Mouse (Mus musculus): ENCODE measurements around the gene Vcan. TPM values are rescaled to one million over a fixed set of nuclear protein-coding genes. Genes with fewer than 3 reads are reported as not detected.

Gene Vcan
- polyA plus RNA-seq, 1 experiment from 2014 or later, result 41.4 TPM

DNA sequence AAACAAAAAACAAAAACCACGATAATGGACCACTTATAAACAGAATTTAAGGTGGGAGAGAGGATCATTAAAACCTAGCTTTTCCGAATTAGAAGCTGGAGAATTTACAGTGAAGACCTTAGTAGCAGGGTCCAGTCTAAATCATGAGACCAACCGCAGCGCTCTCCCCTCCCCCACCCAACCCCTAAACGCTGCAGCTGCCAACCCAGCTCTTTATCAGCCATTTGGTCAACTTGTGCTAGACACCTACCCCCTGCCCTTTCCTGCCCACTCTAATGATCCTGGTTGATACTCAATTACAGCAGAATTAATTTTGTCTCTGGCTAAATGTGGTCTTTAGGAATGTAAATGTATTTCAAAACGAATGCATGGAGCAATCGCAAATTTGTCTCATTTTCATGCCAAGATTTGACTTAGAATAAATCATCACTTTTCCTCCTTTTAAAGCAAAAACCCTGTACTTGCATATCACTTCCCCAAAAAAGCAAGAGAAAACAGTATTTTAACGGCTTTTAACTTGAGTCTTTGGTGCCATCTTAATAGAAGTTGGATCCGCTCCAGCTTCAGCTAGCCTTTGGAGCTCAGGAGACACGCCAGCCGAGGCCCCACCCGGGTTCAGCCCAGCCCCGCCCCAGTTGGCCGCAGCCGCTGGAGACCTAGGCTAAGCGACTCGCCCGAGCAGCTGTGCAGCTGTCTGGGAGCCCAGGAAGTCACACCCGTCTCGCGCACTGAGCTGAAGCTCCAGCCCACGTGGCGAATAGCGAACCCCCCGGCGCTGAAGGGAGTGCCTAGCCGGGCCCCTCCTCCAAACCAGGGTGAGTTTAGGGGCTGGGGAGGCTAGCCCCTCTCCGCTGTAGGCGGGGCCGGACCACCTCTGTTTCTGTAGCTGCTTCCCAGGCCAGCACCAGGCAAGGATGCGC lies 3.3 kb downstream of the Vcan start:
- Histone ChIP-seq H3K27me3 (replicated peaks; ENCODE audit: control insufficient read depth, insufficient read depth, low read length) (no peaks in the 10 kb centered on the region), H3K4me2 (ENCODE audit: low read length) (peak overlapping the region; percentile 93), H3K36me3 (ENCODE audit: control insufficient read depth, insufficient read depth, low read length) (no peaks in the 10 kb centered on the region), H3K4me1 (ENCODE audit: control insufficient read depth, insufficient read depth, low read length) (peaks cover 5% of the 10 kb centered on the region), H3K9me3 (replicated peaks; ENCODE audit: control insufficient read depth, low read length) (no peaks in the 10 kb centered on the region), H3K27ac (ENCODE audit: low read depth, low read length) (peak overlapping the region; percentile 88), H3K4me3 (ENCODE audit: low read depth, low read length) (peak overlapping the region; percentile 54), H3K9ac (ENCODE audit: low read length) (peak overlapping the region; percentile 74)
- peak; percentile 76 for DNase-seq (ENCODE audit: low spot score)
- peak; percentile 49 for ATAC-seq
- 2% methylated on average over 31 of the region's 31 CpGs for WGBS

DNA sequence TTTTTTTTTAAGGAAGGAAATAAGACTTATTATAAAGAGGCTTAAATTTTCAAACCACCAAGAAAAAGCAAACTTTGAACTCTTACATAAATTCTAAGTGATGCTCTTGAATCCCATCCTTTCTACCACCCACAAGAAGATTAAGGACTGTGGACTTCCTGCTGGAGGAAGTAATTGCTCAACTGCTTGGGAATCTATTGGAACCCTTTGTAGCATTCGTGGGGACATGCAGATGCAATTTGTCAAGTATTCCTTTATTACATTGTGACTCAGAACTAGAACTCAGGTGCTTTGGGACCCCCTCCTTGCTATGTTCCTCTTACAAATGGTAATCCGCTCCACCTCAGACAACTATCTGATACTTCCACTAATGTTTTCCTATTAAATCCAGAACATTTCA lies 4.0 kb downstream of the Vcan start:
- Histone ChIP-seq H3K4me2 (ENCODE audit: low read length) (peak overlapping the region; percentile 93), H3K27ac (ENCODE audit: low read depth, low read length) (no peak overlapping the region), H3K4me1 (ENCODE audit: control insufficient read depth, insufficient read depth, low read length) (peaks cover 5% of the 10 kb centered on the region), H3K36me3 (ENCODE audit: control insufficient read depth, insufficient read depth, low read length) (no peaks in the 10 kb centered on the region), H3K9me3 (replicated peaks; ENCODE audit: control insufficient read depth, low read length) (no peaks in the 10 kb centered on the region), H3K9ac (ENCODE audit: low read length) (0 out of 2 replicates have a peak overlapping the region, but pooled peaks have one; percentile 74), H3K27me3 (replicated peaks; ENCODE audit: control insufficient read depth, insufficient read depth, low read length) (no peaks in the 10 kb centered on the region), H3K4me3 (ENCODE audit: low read depth, low read length) (peak overlapping the region; percentile 54; the same call in 1 of the 2 replicates)
- ATAC-seq, result no peak
- DNase-seq (ENCODE audit: low spot score), result peak; percentile 1
- 42% methylated on average over 2 of the region's 2 CpGs for WGBS

DNA sequence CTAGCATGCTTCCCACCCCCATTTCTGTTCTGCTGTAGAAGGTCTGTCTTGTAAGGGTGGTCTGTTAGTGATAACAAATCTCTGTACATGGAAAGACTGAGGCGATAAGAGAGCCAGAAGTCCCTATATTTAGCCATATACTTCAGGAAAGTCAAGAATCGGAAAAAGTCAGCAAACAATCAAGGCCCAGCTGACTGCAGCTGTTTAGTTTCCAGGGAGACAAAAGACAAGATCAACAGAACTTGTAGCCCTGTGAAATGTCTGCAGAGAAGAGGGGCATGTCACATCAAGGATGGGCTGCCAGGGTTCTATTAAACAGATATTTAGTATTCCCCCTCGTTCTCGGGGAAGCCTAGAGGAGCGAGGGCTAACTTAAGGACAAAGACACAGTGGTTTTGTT lies 7.2 kb downstream of the Vcan start:
- WGBS, result 76% methylated on average over 5 of the region's 5 CpGs
- Histone ChIP-seq H3K4me1 (ENCODE audit: control insufficient read depth, insufficient read depth, low read length) (peaks cover 5% of the 10 kb centered on the region; the same call in 1 of the 2 replicates), H3K27me3 (replicated peaks; ENCODE audit: control insufficient read depth, insufficient read depth, low read length) (no peaks in the 10 kb centered on the region), H3K9me3 (replicated peaks; ENCODE audit: control insufficient read depth, low read length) (no peaks in the 10 kb centered on the region), H3K4me2 (ENCODE audit: low read length) (no peak overlapping the region), H3K36me3 (ENCODE audit: control insufficient read depth, insufficient read depth, low read length) (no peaks in the 10 kb centered on the region), H3K27ac (ENCODE audit: low read depth, low read length) (no peak overlapping the region), H3K9ac (ENCODE audit: low read length) (no peak overlapping the region), H3K4me3 (ENCODE audit: low read depth, low read length) (no peak overlapping the region)
- ATAC-seq (no peak), DNase-seq (ENCODE audit: low spot score) (no peak)

DNA sequence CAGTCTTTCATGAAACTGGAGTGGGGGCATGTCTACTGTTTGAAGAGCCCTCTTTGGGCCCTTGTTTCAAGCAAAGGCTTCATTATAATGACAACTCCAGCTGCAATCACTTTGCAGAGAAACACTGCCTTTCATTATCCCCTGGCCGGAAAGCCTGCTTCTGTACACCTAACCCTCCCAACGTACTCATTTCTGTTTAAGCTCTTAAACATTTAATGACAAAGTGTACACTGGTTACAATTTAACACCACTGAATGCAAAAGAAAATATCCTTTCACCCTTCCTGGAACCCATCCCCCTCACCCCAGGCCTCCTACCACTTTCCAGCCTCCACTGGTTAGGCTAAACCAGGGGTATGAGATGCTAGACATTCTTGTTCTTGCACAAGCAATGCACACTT lies 15.8 kb downstream of the Vcan start:
- Histone ChIP-seq H3K4me3 (ENCODE audit: low read depth, low read length) (no peak overlapping the region), H3K27ac (ENCODE audit: low read depth, low read length) (no peak overlapping the region), H3K4me1 (ENCODE audit: control insufficient read depth, insufficient read depth, low read length) (no peaks in the 10 kb centered on the region), H3K9ac (ENCODE audit: low read length) (no peak overlapping the region), H3K4me2 (ENCODE audit: low read length) (no peak overlapping the region), H3K9me3 (replicated peaks; ENCODE audit: control insufficient read depth, low read length) (no peaks in the 10 kb centered on the region), H3K27me3 (replicated peaks; ENCODE audit: control insufficient read depth, insufficient read depth, low read length) (no peaks in the 10 kb centered on the region), H3K36me3 (ENCODE audit: control insufficient read depth, insufficient read depth, low read length) (peaks cover 34% of the 10 kb centered on the region)
- DNase-seq (ENCODE audit: low spot score) (no peak), ATAC-seq (no peak)
- 53% methylated on average over 2 of the region's 2 CpGs for WGBS

DNA sequence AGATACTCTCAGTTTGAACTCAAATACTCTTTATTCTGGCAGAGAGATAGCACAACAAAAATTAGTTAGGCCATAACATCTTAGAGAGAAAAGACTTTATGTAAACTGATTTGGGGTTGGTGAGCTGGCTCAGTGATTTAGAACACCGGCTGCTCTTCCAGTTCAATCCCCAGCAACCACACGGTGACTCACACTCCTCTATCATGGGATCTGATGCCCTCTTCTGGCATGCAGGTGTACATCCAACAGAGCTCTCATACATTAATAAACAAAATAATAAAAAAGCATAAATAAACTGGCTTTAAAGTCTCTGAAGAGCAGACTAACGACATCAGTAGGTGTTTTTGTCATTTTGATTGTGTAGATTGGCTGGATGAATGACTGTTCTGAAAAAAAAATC lies 21.8 kb downstream of the Vcan start:
- H3K27me3 ChIP-seq (replicated peaks; ENCODE audit: control insufficient read depth, insufficient read depth, low read length), result no peaks in the 10 kb centered on the region
- no peak overlapping the region for H3K4me3 ChIP-seq (ENCODE audit: low read depth, low read length)
- H3K9ac ChIP-seq (ENCODE audit: low read length), result no peak overlapping the region
- no peaks in the 10 kb centered on the region for H3K4me1 ChIP-seq (ENCODE audit: control insufficient read depth, insufficient read depth, low read length)
- WGBS, result 52% methylated on average over 3 of the region's 3 CpGs
- no peak overlapping the region for H3K4me2 ChIP-seq (ENCODE audit: low read length)
- no peak overlapping the region for H3K27ac ChIP-seq (ENCODE audit: low read depth, low read length)
- ATAC-seq (no peak), DNase-seq (ENCODE audit: low spot score) (no peak)
- H3K36me3 ChIP-seq (ENCODE audit: control insufficient read depth, insufficient read depth, low read length), result peaks cover 56% of the 10 kb centered on the region
- H3K9me3 ChIP-seq (replicated peaks; ENCODE audit: control insufficient read depth, low read length), result no peaks in the 10 kb centered on the region

DNA sequence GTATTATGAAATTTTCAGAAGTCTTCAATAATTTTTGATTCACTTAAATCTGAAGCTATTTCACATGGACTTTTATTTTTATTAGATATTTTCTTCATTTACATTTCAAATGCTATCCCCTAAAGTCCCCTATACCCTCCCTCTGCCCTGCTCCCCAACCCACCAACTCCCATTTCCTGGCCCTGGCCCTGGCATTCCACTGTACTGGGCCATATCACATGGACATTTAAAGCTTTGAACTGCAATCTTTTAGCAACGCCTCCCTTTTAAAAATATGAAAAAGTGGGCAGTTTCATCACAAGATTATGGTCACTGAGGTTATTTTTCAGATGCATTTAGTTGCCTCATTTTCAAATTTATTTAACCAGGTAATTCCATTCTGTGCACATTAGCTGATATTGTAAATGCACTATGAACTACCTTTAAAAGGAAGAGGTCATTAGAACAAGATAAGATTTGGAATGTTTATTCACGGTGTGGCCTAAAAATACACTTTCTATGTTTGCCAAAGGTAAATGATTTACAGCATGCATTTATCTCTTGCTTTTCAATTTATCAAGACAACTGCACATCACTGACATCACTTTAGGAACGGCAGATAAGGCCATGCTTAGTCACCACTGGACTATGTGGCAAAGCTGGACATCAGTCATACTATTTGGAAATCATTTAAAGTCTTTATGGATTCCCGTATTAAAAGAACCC lies 32.7 kb downstream of the Vcan start:
- ATAC-seq, result no peak
- H3K4me1 ChIP-seq (ENCODE audit: control insufficient read depth, insufficient read depth, low read length), result no peaks in the 10 kb centered on the region
- 94% methylated on average over 4 of the region's 4 CpGs for WGBS

DNA sequence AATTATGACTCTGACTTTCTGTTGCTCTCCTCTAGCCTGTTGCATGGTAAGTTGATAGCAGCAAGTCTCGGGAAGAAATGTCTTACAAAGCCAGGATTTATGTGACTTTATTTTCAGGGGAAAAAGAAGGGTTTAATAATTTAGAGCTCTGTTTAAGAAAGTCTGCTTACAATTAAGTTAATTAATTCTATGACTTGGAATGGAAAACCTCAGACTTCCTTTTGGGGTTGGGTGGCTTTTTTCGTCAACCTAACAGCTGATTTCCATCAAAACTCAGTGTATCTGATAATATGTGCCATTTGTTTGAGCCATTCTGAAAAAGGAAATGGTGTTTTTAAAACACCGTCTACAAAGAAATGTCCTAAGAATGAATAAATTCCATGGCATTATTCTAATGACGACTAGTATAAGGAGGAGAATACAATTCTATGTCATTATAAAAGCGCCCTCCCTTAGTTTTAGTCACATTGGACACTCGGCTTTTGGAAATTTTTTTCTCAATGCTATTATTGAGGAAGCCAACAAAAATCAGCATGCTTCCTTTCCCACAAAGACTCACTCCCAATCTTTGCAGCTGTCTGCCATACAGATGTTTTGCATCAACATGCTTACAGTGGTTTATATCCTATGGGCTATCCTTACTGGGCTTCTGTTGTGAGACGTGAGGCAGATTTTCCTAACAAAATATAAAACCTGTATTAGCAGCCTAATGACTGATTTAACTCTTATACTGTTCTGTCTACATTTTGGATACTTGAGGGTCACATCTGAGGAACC lies 34.0 kb downstream of the Vcan start:
- 85% methylated on average over 7 of the region's 7 CpGs for whole genome bisulfite sequencing
- DNase-seq (ENCODE audit: low spot score) (no peak), ATAC-seq (no peak)
- Histone ChIP-seq H3K4me3 (ENCODE audit: low read depth, low read length) (no peak overlapping the region), H3K4me2 (ENCODE audit: low read length) (no peak overlapping the region), H3K27me3 (replicated peaks; ENCODE audit: control insufficient read depth, insufficient read depth, low read length) (no peaks in the 10 kb centered on the region), H3K4me1 (ENCODE audit: control insufficient read depth, insufficient read depth, low read length) (no peaks in the 10 kb centered on the region), H3K36me3 (ENCODE audit: control insufficient read depth, insufficient read depth, low read length) (peaks cover 39% of the 10 kb centered on the region), H3K9ac (ENCODE audit: low read length) (no peak overlapping the region), H3K9me3 (replicated peaks; ENCODE audit: control insufficient read depth, low read length) (no peaks in the 10 kb centered on the region), H3K27ac (ENCODE audit: low read depth, low read length) (no peak overlapping the region)

More for the DNA sequence above, 32.7 kb downstream of the Vcan start:
- no peak for DNase-seq (ENCODE audit: low spot score)
- H3K9ac ChIP-seq (ENCODE audit: low read length), result no peak overlapping the region
- H3K9me3 ChIP-seq (replicated peaks; ENCODE audit: control insufficient read depth, low read length), result no peaks in the 10 kb centered on the region
- H3K36me3 ChIP-seq (ENCODE audit: control insufficient read depth, insufficient read depth, low read length), result peaks cover 25% of the 10 kb centered on the region
- no peak overlapping the region for H3K4me3 ChIP-seq (ENCODE audit: low read depth, low read length)
- no peak overlapping the region for H3K27ac ChIP-seq (ENCODE audit: low read depth, low read length)
- no peak overlapping the region for H3K4me2 ChIP-seq (ENCODE audit: low read length)
- H3K27me3 ChIP-seq (replicated peaks; ENCODE audit: control insufficient read depth, insufficient read depth, low read length), result no peaks in the 10 kb centered on the region

DNA sequence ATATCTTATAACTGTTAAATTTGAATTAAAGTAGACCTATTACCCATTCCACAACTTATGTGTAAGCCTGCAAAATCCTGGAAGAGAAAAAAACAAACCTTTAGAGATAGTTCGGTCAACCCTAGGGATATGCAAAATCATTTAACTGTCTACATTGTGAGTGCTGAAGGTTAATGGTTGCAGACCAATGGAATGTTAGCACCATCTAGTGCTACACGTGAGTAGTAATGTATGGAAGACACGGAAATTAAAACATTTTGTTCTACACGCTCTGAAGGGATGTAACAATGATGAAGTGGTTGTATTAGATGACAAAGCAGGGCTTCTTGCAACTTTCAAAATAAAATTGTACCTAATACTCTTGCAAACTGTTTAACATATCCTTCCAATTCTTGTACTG lies 39.9 kb downstream of the Vcan start:
- ATAC-seq (no peak), DNase-seq (ENCODE audit: low spot score) (no peak)
- Histone ChIP-seq H3K9ac (ENCODE audit: low read length) (no peak overlapping the region), H3K9me3 (replicated peaks; ENCODE audit: control insufficient read depth, low read length) (no peaks in the 10 kb centered on the region; the same call in 1 of the 2 replicates), H3K36me3 (ENCODE audit: control insufficient read depth, insufficient read depth, low read length) (peaks cover 59% of the 10 kb centered on the region), H3K27ac (ENCODE audit: low read depth, low read length) (no peak overlapping the region), H3K4me2 (ENCODE audit: low read length) (no peak overlapping the region), H3K27me3 (replicated peaks; ENCODE audit: control insufficient read depth, insufficient read depth, low read length) (no peaks in the 10 kb centered on the region), H3K4me1 (ENCODE audit: control insufficient read depth, insufficient read depth, low read length) (no peaks in the 10 kb centered on the region), H3K4me3 (ENCODE audit: low read depth, low read length) (no peak overlapping the region)
- 93% methylated on average over 4 of the region's 4 CpGs for WGBS

All from forebrain, embryonic 14.5 days (tissue).